8 mouse cellular contexts compared by ENCODE assay signal in genomic region chr2:49312629-49313447, GRCm38 (mm10).
DNase-seq lines count a peak whose midpoint lies in the region; ATAC-seq and TF ChIP-seq lines count a peak whose summit lies in the region.

No protein-coding gene starts in this region.

- H3K36me3 ChIP-seq in embryonic facial prominence, embryonic 15.5 days = no peaks in the 10 kb centered on the region
- H3K36me3 ChIP-seq in limb, embryonic 14.5 days (ENCODE audit: control insufficient read depth, insufficient read depth, low read length) = no peaks in the 10 kb centered on the region
- H3K36me3 ChIP-seq in midbrain, postnatal 0 days (ENCODE audit: insufficient read depth, low read length) = peaks cover 4% of the 10 kb centered on the region; the same call in 1 of the 2 replicates

- peak; percentile 92 for TF ChIP-seq CTCF in midbrain, postnatal 0 days (IDR thresholded peaks at IDR 0.05)

- H3K27ac ChIP-seq in embryonic facial prominence, embryonic 15.5 days (replicated peaks) = no peak overlapping the region
- no peak overlapping the region for H3K27ac ChIP-seq in limb, embryonic 14.5 days (replicated peaks; ENCODE audit: low read depth, low read length)
- H3K27ac ChIP-seq in midbrain, postnatal 0 days (ENCODE audit: low read depth, low read length) = no peak overlapping the region

- H3K27me3 ChIP-seq in embryonic facial prominence, embryonic 15.5 days = no peaks in the 10 kb centered on the region
- no peaks in the 10 kb centered on the region for H3K27me3 ChIP-seq in limb, embryonic 14.5 days (ENCODE audit: control insufficient read depth, insufficient read depth, low read length)
- H3K27me3 ChIP-seq in midbrain, postnatal 0 days (ENCODE audit: insufficient read depth, low read length) = no peaks in the 10 kb centered on the region

- no peaks in the 10 kb centered on the region for H3K4me1 ChIP-seq in embryonic facial prominence, embryonic 15.5 days
- no peaks in the 10 kb centered on the region for H3K4me1 ChIP-seq in limb, embryonic 14.5 days (ENCODE audit: control insufficient read depth, insufficient read depth, low read length)
- no peaks in the 10 kb centered on the region for H3K4me1 ChIP-seq in midbrain, postnatal 0 days (ENCODE audit: insufficient read depth, low read length)

- 31% methylated on average over 19 of the region's 19 CpGs for WGBS in embryonic facial prominence, embryonic 15.5 days
- WGBS in limb, embryonic 14.5 days = 41% methylated on average over 19 of the region's 19 CpGs
- 34% methylated on average over 19 of the region's 19 CpGs for WGBS in midbrain, postnatal 0 days

- 0 out of 2 replicates have a peak overlapping the region, but pooled peaks have one; percentile 9 for H3K9ac ChIP-seq in embryonic facial prominence, embryonic 15.5 days
- H3K9ac ChIP-seq in limb, embryonic 14.5 days (ENCODE audit: low read depth, low read length, severe bottlenecking) = no peak overlapping the region
- H3K9ac ChIP-seq in midbrain, postnatal 0 days (replicated peaks; ENCODE audit: low read length, poor library complexity, severe bottlenecking) = no peak overlapping the region

- peak; percentile 63; the same call in 1 of the 2 replicates for ATAC-seq in embryonic facial prominence, embryonic 15.5 days (ENCODE audit: insufficient number of reproducible peaks, low FRiP score, low TSS enrichment, low read depth)
- ATAC-seq in limb, embryonic 14.5 days (ENCODE audit: low FRiP score, low read depth) = peak; percentile 81
- peak; percentile 88 for ATAC-seq in midbrain, postnatal 0 days (ENCODE audit: low FRiP score)

- no peak for TF ChIP-seq POLR2A in limb, embryonic 14.5 days (IDR thresholded peaks at IDR 0.05; ENCODE audit: borderline replicate concordance, extremely low read depth, insufficient read depth, insufficient read length)

- no peaks in the 10 kb centered on the region for H3K9me3 ChIP-seq in embryonic facial prominence, embryonic 15.5 days (replicated peaks)
- H3K9me3 ChIP-seq in limb, embryonic 14.5 days (ENCODE audit: control insufficient read depth, low read length) = no peaks in the 10 kb centered on the region
- no peaks in the 10 kb centered on the region for H3K9me3 ChIP-seq in midbrain, postnatal 0 days (ENCODE audit: low read length)

- peak overlapping the region; percentile 46 for H3K4me2 ChIP-seq in embryonic facial prominence, embryonic 15.5 days (replicated peaks)
- H3K4me2 ChIP-seq in limb, embryonic 14.5 days (replicated peaks; ENCODE audit: low read depth, low read length, severe bottlenecking) = peak overlapping the region; percentile 43
- H3K4me2 ChIP-seq in midbrain, postnatal 0 days (ENCODE audit: low read depth, low read length, poor library complexity, severe bottlenecking) = peak overlapping the region; percentile 38

- peak overlapping the region; percentile 45 for H3K4me3 ChIP-seq in embryonic facial prominence, embryonic 15.5 days (replicated peaks)
- H3K4me3 ChIP-seq in limb, embryonic 14.5 days (replicated peaks; ENCODE audit: low read length) = peak overlapping the region; percentile 33
- peak overlapping the region; percentile 24 for H3K4me3 ChIP-seq in midbrain, postnatal 0 days (ENCODE audit: low read depth, low read length)

- peak; percentile 95 for DNase-seq in 3T3-L1 (ENCODE audit: low read depth, low spot score)
- DNase-seq in adrenal gland, postnatal 4 days (ENCODE audit: low spot score in 2 of 2) = peak; percentile 43 to 55
- peak; percentile 85 for DNase-seq in heart, adult 8-10 months (ENCODE audit: low spot score)
- peak; percentile 89 for DNase-seq in kidney, adult 9 months
- DNase-seq in limb, embryonic 14.5 days (ENCODE audit: low spot score) = peak; percentile 78
- peak; percentile 83 for DNase-seq in midbrain, postnatal 0 days (ENCODE audit: low spot score)
- DNase-seq in spleen, postnatal 14 days (ENCODE audit: low spot score in 2 of 2) = peak; percentile 55 to 68
